Mouse (Mus musculus) T-cell, adult 2 months (primary cell): ENCODE data around the gene Dnase1l2.
"Not testable (repeated sequence)": the region's sequence is repeated elsewhere in the genome, so short reads cannot be mapped to it uniquely, and the experiment has no call there.

Experiments used
- DNase-seq: peaks from one replicate; pipeline ENCODE4 v3.0.0; 2022; ENCODE audit warnings: low spot score

Dnase1l2 gene

DNA sequence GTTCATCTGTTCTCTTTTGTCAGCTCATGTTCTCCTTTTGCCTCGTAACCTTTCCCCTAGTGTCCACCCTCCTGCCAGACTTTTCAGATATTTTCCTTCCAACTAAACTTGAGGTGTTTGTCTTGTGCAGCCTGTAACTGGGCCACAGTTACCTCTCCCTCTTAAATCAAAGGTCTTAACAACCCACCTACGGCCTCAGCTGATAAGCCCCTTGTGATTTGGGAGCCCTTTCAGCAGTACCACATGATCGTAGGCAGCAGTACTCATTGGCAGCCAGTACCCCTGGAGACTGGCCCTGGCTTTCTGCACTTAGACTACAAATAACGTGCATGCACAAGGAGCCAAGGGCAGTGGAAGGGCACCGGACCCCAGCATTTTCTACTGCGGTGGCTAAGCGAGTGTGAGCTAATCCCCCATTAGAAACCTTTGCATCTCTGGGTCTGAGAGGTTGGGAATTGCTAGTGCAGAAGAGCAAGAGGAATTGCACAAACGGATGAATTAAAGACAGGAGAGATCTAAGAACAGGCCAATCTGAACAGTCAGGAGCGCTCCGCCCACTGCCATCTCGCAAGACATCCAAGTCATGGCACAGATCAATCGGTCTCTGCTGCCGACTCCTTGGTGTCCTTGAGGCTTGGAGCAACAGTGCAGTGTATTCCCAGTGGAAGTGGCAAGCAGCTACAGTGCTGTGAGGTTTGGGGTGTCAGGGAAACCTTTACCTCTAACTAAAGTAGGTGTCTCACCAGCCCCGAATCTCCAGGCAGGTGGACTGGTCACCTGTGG is 13.5 kb downstream of the Dnase1l2 start:
- no peak for DNase-seq

DNA sequence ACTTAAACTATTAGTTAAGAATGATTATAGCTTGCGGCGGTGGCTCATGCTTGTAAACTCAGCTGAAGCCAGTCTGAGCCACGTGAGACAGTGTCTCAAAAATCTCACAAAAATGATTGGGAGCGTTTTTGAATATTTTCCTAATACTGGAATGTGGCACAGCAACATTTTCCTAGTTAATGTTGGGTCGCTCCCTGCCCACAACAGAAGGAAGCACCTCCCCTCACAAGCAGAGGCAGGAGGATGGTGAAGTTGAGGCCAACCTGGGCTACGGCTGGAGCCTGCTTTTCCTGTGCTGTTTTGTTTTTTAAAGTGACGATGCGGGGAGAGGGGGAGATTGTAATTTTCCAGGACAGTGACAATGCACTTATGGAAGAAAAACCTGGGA is 15.7 kb downstream of the Dnase1l2 start:
- DNase-seq = no peak

DNA sequence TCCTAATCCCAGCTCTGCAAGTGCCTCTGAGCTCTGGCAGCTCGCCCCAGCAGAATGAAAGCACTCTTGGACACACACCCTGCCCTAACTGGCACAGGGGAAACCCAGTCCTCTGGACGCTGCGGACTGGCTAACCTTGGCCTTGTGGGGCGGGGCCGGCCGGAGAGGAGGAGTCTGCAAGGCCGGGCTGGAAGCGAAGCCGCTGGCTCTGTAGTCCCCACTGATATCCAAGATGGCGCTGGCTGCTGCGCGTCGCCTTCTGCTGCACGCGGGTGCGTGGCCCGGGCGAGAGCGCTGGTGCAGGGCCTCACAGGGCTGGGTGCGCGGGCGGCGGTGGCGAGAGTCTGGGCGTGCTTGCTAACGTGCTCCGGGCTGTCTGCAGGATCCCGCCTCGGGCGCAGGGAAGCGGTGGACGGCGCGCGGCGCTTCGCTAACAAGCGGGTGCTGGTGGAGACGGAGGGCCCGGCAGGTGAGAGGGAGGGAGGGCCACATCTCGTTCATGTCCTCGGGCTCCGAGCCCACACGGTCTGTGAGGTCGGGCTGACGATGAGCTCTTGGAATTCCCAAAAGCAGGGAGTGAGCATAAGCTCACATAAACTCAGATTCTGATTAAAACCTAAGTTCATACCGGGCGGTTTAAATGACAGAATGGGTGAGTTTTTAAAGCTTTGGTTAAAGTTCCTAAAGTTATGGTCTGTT is 16.3 kb downstream of the Dnase1l2 start, which contains the start of gene Eci1:
Gene Eci1 (plus strand): TSS at position 171 of the 699 bp plus-strand sequence.
- peak; percentile 77 for DNase-seq

DNA sequence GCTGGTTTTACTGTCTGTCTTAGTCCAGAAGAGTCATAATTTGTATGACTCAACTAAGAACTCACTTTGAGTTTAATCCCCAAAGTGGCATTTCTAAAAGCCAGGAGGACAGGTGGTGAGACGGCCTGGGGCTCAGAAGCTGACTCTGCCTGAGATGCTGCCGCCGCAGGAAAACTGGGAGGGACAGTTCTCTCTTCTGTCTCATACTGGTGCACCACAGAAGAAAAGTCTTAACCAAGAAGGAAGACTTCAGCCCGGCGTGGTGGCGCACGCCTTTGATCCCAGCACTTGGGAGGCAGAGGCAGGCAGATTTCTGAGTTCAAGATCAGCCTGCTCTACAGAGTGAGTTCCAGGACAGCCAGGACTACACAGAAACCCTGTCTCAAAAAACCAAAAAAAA is 17.0 kb downstream of the Dnase1l2 start:
- no peak for DNase-seq

DNA sequence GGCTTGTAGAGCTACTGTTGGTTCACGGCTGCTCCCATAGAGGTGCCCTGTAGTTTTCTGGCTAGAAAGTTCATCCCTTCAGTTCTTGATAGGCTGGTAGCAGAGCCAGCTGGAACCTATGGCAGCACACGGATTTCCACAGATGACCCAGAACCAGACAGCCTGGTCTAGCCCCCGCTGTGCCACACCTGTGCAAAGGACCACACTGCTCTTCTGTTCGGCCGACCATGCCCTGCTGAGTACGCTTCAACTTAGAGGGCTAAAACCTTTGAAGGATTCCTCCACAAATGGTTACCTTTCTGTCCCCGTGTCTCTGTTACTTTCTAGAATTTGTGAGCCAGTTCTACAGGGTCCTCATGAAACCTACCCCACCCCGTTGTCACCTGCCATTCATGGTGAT is 17.6 kb downstream of the Dnase1l2 start:
- DNase-seq = not testable (repeated sequence)

DNA sequence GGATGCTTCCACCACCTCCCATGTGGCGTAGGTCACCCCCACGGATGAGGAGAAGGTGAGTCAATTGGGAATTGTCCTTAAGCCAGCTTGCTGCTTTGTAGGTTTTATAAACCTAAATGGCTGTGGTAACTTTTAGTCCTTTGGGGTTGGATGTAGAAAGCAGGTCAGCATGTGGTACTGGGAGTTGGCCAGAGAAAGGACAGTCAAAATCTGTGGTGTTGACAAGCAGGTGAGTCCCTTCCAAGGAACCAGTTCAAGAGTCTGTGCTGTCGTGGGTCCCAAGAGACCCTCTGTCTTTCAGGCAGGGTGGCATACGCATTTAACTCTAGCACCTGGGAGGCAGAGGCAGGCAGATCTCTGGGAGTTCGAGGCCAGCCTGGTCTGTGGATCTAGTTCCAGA is 18.4 kb downstream of the Dnase1l2 start:
- no peak for DNase-seq

DNA sequence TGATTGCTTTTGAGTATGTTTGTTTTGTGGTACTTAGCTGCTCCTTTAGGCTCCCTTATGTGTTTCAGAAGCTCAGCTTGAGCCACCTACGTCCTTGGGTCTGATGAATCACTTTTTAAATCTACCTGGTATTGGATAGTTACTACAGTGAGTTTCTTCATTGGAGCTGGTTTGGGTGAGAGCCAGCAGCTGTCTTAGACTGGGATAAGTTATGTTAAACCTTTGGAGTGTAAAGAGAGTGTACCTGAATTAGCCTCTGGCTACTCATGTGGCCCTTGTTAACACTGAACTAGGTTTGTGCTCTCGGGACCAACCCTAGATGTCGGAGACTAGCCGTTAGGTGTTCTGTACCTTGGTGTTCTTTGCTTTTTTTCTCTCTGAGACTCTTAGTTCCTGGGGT is 19.8 kb downstream of the Dnase1l2 start:
- no peak for DNase-seq

DNA sequence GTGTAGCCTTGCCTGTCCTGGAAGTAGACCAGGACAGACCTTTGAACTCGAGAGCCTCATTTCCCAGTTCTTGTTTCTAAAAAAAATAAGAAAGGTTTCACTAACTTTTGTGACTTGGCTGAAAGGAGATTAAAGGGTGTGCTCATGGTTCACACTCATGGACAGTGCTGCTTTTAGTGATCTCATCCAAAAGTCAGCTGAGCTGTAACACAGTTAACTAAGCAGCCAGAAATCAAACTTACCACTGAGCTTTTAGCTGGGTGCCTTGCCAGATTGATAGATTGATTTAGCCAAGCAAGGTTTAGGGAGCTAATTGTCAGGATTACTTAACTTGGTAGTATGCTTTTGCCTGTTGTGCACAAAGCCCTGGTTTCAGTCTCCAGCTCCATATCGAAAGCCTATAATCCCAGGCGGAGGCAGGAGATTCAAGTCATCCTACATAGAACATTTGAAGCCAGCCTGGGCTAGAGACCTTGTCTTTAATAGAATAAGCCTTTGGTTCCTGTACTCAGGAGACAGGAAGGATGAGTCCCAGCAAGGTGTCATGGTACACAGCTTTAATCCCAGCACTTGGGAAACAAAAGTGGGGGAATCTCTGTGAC is 26.8 kb downstream of the Dnase1l2 start:
- DNase-seq = no peak

DNA sequence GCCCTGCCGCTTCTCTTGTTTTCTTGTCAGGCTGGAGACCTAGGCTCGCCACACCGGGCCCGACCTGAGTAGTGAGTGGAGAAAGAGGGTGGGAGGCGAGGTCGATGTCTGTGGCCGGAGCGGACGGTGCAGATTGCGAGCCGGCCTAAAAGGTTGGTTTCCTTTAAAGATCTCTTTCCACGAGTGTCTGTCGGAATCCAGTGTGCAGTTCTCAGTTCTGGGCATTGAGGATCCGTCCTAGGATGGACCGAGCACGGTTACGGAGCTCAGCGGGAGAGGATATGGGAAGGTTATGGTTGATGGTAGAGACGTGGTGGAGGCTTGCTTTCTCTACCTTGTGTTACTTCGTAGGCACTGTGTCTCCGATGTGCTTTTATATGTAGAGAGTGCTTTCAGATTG is 27.9 kb downstream of the Dnase1l2 start:
- no peak for DNase-seq

DNA sequence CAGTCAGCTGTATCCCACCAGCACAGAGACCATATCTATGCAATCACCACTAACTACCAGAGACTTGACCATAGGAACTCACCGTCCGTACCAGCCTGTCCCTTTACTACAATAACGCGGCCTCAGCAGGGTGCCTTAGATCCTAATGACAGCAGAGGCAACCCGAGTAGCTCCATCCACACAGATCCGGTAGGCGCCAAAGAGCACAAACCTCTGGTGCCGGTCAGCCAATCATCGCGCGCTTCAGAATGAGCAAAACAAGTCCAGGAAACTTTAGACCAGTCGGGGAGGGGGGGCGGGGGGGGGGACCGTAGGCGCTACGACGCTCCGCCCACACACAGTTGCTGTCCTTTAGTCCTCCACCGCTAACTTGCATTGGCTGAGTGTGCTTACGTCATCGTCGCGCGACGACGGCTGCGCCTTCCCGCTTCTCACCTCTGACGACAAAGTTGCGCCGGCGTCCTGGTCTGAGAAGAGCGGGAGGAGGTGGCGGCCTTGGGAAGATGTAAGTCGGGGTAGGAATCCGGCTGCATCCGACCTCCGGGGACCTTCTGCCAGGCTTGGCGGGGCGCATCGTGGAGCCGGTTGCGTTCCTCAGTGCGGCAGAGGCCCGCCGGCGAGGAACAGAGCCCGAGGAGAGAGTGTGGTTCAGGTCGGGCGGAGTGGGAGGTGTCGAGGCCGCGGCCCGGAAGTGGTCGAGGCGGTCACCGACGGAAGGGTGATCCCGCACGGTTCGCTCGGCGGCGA is 28.5 kb downstream of the Dnase1l2 start, which contains the start of gene Rnps1:
Gene Rnps1 (plus strand): TSS at position 336 of the 747 bp plus-strand sequence.
- peak; percentile 90 for DNase-seq

DNA sequence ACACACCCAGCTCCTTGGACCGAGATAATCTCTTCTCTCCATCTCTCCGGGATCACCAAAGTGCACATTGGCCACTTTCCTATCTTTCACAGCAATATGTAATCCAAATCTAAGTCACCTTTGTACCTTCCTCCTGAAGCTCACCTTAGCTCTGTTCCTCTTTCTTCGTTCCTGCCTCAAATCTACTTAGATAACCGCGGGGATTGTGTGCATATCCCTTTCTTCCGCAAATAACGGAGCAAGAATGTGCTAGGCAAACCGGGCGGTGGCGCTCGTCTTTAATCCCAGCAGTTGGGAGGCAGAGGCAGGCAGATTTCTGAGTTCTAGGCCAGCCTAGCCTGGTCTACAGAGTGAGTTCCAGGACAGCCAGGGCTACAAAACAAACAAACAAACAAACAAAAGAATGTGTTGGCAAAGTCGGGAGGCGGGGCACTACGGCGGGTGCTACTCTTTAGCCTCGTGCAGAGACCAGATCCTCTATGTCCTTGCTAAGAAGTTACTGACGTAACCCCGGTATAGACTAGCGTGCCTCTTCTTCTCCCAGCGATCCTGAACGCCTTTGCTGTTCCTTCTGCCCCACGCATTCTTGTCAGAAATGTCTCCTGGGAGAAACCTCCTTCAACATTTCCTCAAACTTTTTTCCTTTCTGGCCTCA is 29.2 kb downstream of the Dnase1l2 start:
- peak; percentile 30 for DNase-seq

DNA sequence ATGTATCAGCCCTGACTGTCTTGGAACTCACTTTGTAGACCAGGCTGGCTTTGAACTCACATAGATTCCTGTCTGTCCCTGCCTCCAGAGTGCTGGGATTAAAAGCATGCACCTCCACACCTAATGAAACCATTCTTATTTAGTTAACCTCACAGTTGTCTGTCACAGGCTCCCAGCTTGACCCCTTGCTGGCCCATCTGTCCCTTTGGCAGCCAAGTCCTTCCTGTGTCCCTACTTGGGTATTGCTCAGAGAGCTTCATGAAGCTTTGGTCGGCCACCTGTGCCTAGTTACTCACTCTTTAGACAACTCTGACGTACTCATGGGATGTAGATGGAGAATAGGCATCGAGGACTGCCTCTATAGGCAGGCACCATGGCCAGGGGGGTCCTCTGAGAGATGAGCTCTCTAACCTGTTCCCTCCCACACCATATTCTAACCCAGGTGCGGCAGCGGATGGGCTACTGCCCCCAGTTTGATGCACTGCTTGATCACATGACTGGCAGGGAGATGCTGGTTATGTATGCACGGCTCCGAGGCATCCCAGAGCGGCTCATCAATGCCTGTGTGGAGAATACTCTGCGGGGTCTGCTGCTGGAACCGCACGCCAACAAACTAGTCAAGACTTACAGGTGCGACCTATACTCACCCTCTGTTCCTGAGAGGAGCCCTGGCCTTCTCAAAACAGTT is 35.6 kb downstream of the Dnase1l2 start:
- no peak for DNase-seq

DNA sequence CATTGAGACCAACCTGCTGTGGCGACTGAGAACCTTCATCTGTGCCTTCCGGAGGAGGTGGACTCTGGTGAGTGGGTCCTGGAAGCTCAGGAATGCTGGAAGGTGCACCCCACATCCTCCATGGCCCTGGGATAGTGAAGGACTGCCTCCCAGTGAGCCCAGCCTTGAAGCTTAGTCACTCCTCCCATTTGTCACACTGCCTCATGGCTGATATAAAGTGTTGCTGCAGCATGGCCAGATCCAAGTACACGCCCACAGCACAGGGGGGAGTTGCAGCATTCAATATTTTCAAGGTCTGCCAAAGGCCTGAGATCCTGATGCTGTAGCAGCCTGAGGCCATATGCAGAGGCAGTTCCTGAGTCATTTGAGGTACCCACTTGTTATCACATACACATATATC is 40.5 kb downstream of the Dnase1l2 start:
- DNase-seq = no peak

DNA sequence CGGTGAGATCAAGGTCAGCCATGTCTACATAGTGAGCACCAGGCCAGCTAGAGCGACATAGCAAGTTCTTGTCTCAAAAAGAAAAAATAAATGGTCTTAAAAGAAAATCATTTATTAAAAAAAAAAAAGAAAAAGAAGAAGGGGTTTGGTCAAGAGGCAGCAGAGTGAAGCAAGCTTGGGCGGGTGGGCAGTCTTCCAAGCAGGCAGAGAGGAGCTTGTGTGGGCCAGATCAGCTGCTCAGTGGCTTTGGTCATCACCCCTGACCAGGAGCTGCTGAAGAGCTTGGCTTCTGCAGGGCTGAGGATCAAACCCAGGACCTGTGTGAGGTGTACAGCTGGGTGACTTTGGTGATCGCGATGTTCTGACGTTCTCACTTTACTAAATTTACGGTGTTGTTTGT is 48.4 kb downstream of the Dnase1l2 start:
- DNase-seq = no peak

DNA sequence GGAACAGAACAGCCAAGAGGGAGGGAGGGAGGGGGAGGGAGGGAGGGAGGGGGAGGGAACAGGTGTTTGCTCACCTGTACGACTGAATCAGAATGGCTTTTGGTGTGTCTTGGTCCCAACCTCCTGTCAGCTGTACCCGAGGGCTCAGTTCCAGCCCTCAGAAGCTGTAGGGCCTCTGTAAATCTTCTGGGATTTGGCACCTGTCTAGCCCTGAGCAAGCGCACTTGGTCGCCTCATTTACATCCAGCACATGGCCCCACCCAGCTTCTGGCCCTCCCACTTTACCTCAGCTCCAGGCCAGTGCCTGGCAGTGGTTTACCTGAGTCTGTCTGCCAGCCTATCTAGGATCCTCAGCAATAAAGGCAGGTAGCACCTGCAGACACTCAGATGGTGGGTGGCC is 49.4 kb downstream of the Dnase1l2 start:
- DNase-seq = no peak

DNA sequence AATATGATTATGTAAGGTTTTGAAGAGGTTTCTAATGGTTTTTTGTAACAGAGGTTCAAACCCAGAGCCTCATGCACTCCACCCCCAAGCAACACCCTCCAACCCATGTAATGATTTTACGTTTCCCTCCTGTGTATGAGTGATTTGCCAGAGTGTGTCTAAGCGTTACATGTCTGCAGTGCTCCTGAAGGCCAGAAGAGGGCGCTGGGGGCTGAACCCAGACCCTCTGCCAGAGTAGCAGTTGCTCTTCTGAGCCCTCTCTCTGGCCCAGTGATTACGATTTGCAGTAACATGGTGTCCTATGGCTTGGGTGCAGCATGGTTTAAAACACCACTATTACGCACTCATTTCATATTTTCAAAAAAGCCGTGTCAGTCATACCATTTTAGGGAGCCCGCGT is 51.8 kb downstream of the Dnase1l2 start:
- peak; percentile 10 for DNase-seq
